In the genomic region with DNA sequence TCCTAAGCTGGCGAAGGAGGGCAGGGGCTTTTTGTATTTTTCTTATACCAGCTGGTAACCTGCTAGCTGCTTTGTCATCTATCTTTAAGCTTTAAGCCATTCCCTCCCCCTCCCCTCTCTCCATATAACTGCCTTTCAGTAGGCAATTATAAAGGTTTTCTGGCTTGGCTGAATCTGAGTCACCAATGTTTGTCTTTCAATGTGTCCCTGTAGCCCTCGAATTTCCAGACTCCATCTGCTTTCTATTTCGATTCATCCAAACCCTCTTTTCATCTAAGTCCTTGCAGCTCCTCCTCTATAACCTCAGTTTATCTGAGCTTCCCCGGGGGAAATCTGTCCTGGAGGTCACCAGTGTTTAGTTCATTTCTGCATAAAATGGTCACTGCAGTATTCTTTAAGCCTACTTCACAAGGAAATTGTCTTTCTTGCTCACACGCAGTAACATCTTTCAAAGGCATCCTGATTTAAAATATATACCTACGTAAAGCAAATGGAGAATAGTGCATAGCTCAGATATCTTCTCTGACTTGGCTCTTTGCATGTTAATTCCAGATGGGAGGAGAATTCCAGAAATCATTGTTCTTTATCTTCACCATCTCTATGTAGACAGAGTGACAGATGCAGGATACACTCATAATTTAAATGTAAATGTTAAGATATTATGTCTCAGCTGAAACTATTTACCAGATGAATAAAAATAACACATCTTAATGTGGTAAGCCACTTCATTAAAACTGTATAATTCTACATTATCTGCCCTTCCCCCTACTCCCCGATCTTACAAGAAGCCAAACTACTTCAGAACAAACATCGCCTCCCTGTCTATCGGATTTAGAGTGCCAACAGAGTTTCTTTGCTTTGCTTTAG, we compare ENCODE assay signal across 9 mouse cellular contexts.
DNase-seq lines count a peak whose midpoint lies in the region; ATAC-seq and TF ChIP-seq lines count a peak whose summit lies in the region.
"Had no signal": no experiment of that assay in that cellular context is flagged by ENCODE, and none has a peak within 500 bp of the region (broad histone marks: within the 10 kb centered on the region; RNA-seq: fewer than 3 reads in every experiment).

No protein-coding gene starts in this region.

- DNase-seq in left cerebral cortex, postnatal 25 days (ENCODE audit: low spot score in 2 of 2) = peak; percentile 7 to 50
- no peak for DNase-seq in left cerebral cortex, adult 2 months (ENCODE audit: extremely low spot score in 1 of 2, low spot score in 2 of 2)
- DNase-seq in brain, embryonic 14.5 days (ENCODE audit: low read depth) = peak; percentile 71
- DNase-seq in embryo, embryonic 9.5 days (ENCODE audit: extremely low spot score) = peak; percentile 34
- DNase-seq in layer of hippocampus, adult 9-10 months (ENCODE audit: low spot score) = peak; percentile 5
- DNase-seq in liver, embryonic 11.5 days (ENCODE audit: low spot score) = no peak
- DNase-seq in urinary bladder, postnatal 4 days (ENCODE audit: low spot score in 2 of 2) = no peak
- DNase-seq: adrenal gland, postnatal 25 days; kidney, postnatal 36 days had no signal

- H3K4me1 ChIP-seq in liver, embryonic 11.5 days (replicated peaks; ENCODE audit: control insufficient read depth, insufficient read depth, low read length) = no peaks in the 10 kb centered on the region

- intact Hi-C loops in left cerebral cortex, postnatal 25 days (cut with DNase I) = no loop called here
- intact Hi-C loops in left cerebral cortex, adult 2 months (cut with DNase I) = no loop called here

- no peak overlapping the region for H3K9ac ChIP-seq in liver, embryonic 11.5 days (ENCODE audit: low read depth, low read length)

- ATAC-seq in liver, embryonic 11.5 days (replicated peaks; ENCODE audit: low FRiP score) = no peak

- no peaks in the 10 kb centered on the region for H3K9me3 ChIP-seq in liver, embryonic 11.5 days (ENCODE audit: control insufficient read depth, low read length)

- no peaks in the 10 kb centered on the region for H3K27me3 ChIP-seq in liver, embryonic 11.5 days (replicated peaks; ENCODE audit: control insufficient read depth, insufficient read depth, low read length)

- H3K4me2 ChIP-seq in liver, embryonic 11.5 days = no peak overlapping the region

- TF ChIP-seq POLR2A in brain, embryonic 14.5 days (IDR thresholded peaks at IDR 0.05; ENCODE audit: borderline replicate concordance, extremely low read depth, insufficient read depth, insufficient read length, poor library complexity, severe bottlenecking) = no peak

- no peaks in the 10 kb centered on the region for H3K36me3 ChIP-seq in liver, embryonic 11.5 days (ENCODE audit: control insufficient read depth, insufficient read depth, low read length)

- no peak overlapping the region for H3K4me3 ChIP-seq in left cerebral cortex, adult 2 months
- no peak overlapping the region for H3K4me3 ChIP-seq in liver, embryonic 11.5 days (ENCODE audit: low read depth, low read length)

- H3K27ac ChIP-seq in left cerebral cortex, adult 2 months = no peak overlapping the region
- H3K27ac ChIP-seq in liver, embryonic 11.5 days (ENCODE audit: low read depth, low read length) = no peak overlapping the region

- TF ChIP-seq CTCF in left cerebral cortex, adult 2 months (IDR thresholded peaks at IDR 0.05) = no peak
- no peak for TF ChIP-seq CTCF in brain, embryonic 14.5 days (IDR thresholded peaks at IDR 0.05; ENCODE audit: borderline replicate concordance, extremely low read depth, insufficient read depth, insufficient read length)

- 67% methylated on average over 9 of the region's 9 CpGs for whole genome bisulfite sequencing in liver, embryonic 11.5 days

Comparison
In these comparisons a context has a peak if more than half of its experiments do, and no peak if none do; other contexts are left out.
1. DNase-seq: peak in left cerebral cortex, postnatal 25 days (2 of 2), brain, embryonic 14.5 days (single experiment), embryo, embryonic 9.5 days (single experiment) and layer of hippocampus, adult 9-10 months (single experiment); none in left cerebral cortex, adult 2 months (0 of 2), liver, embryonic 11.5 days (single experiment) and urinary bladder, postnatal 4 days (0 of 2).